Mouse (Mus musculus) limb, embryonic 14.5 days (tissue): ENCODE measurements around the gene Wnt3. TPM values are rescaled to one million over a fixed set of nuclear protein-coding genes. Genes with fewer than 3 reads are reported as not detected.

Experiments used
- ATAC-seq: fragments of 200-750 bp; cut with Nextera tagmentation; 2 replicates; pipeline ENCODE4 v1.8.0; 2017; ENCODE audit warnings: low read depth, moderate number of reproducible peaks, moderate TSS enrichment; ENCODE audit not compliant: low FRiP score
- DNase-seq: peaks from one replicate; pipeline ENCODE4 v3.0.0-alpha.2; 2015; ENCODE audit warnings: low spot score
- H3K27ac ChIP-seq: fragments of 300-500 bp; sonication (generic); replicated peaks from 2 replicates; pipeline ENCODE4 v1.5.1; 2014; ENCODE audit warnings: low read depth, mild to moderate bottlenecking, low read length, moderate library complexity, mixed read lengths
- H3K27me3 ChIP-seq: fragments of 300-500 bp; sonication (generic); 2 replicates; pipeline ENCODE4 v1.6.1; 2014; ENCODE audit warnings: low read length, mixed read lengths; ENCODE audit not compliant: control insufficient read depth, insufficient read depth
- H3K36me3 ChIP-seq: fragments of 300-500 bp; sonication (generic); 2 replicates; pipeline ENCODE4 v1.6.1; 2014; ENCODE audit warnings: mild to moderate bottlenecking, low read length, moderate library complexity, mixed read lengths; ENCODE audit not compliant: control insufficient read depth, insufficient read depth
- H3K4me1 ChIP-seq: fragments of 300-500 bp; sonication (generic); 2 replicates; pipeline ENCODE4 v1.6.1; 2014; ENCODE audit warnings: antibody characterized with exemption, low read length, mixed read lengths; ENCODE audit not compliant: control insufficient read depth, insufficient read depth
- H3K4me2 ChIP-seq: fragments of 300-500 bp; sonication (generic); replicated peaks from 2 replicates; pipeline ENCODE4 v1.6.1; 2014; ENCODE audit warnings: low read depth, mild to moderate bottlenecking, low read length, moderate library complexity; ENCODE audit not compliant: severe bottlenecking
- H3K4me3 ChIP-seq: fragments of 300-500 bp; sonication (generic); replicated peaks from 2 replicates; pipeline ENCODE4 v1.5.1; 2014; ENCODE audit warnings: low read length
- H3K9ac ChIP-seq: fragments of 300-500 bp; sonication (generic); 2 replicates; pipeline ENCODE4 v1.6.1; 2014; ENCODE audit warnings: mild to moderate bottlenecking, low read depth, low read length, moderate library complexity; ENCODE audit not compliant: severe bottlenecking
- H3K9me3 ChIP-seq: fragments of 300-500 bp; sonication (generic); 2 replicates; pipeline ENCODE4 v1.6.1; 2016; ENCODE audit warnings: low read length; ENCODE audit not compliant: control insufficient read depth
- POLR2A ChIP-seq: fragments of 200-500 bp; IDR thresholded peaks from 2 replicates; pipeline ENCODE4 v1.8.0; 2012; ENCODE audit warnings: inconsistent platforms, mild to moderate bottlenecking, moderate library complexity, borderline replicate concordance; ENCODE audit not compliant: insufficient read depth, insufficient read length; ENCODE audit errors: extremely low read depth
- WGBS: fragments of 180-500 bp; shearing (Covaris S2); extraction: QIAGEN DNeasy Blood & Tissue Kit; methylation state at CpG from one replicate; pipeline ENCODE4 v1.1.7; 2014; 5-methylcytosine and 5-hydroxymethylcytosine counted together
- polyA plus RNA-seq, 2 experiments: library from polyadenylated mRNA; depleted of rRNA in 1 of 2; stranded (reverse) in 1 of 2; unstranded in 1 of 2; fragments of >200 nt; fragmentation: Nextera tagmentation in 1 of 2; extraction: Ambion mirVana in 1 of 2; gene quantifications; 2 replicates each; pipeline versions ENCODE4 v1.2.1 to v1.2.3; 2012 to 2014

Wnt3 gene
- polyA plus RNA-seq, 2 experiments: 11.9 to 19.1 TPM

- Histone ChIP-seq H3K27ac (no peak overlapping the region), H3K36me3 (no peaks in the 10 kb centered on the region), H3K27me3 (peaks cover 77% of the 10 kb centered on the region), H3K4me3 (peak overlapping the region; percentile 32), H3K9ac (peak overlapping the region; percentile 36), H3K9me3 (no peaks in the 10 kb centered on the region), H3K4me1 (0 out of 2 replicates have a peak, but pooled peaks cover 3% of the 10 kb centered on the region), H3K4me2 (peak overlapping the region; percentile 52)
- 2% methylated on average over 19 of the region's 19 CpGs for WGBS
- DNase-seq (no peak), ATAC-seq (no peak)
- no peak for TF ChIP-seq POLR2A
Observed at GRCm38 (mm10) chr11:103774228-103774530, 229 bp downstream of the Wnt3 start.

GRCm38 (mm10) chr11:103780152-103780551, 6.2 kb downstream of the Wnt3 start:
- H3K4me2 ChIP-seq: no peak overlapping the region
- no peak overlapping the region for H3K4me3 ChIP-seq
- H3K27me3 ChIP-seq: peaks cover 21% of the 10 kb centered on the region
- WGBS: 23% methylated on average over 9 of the region's 9 CpGs
- H3K9ac ChIP-seq: no peak overlapping the region
- H3K36me3 ChIP-seq: no peaks in the 10 kb centered on the region
- H3K27ac ChIP-seq: no peak overlapping the region
- no peak for ATAC-seq
- no peak for DNase-seq
- no peaks in the 10 kb centered on the region for H3K9me3 ChIP-seq
- H3K4me1 ChIP-seq: no peaks in the 10 kb centered on the region
- no peak for TF ChIP-seq POLR2A

- no peak overlapping the region for H3K27ac ChIP-seq
- 71% methylated on average over 5 of the region's 5 CpGs for WGBS
- no peak overlapping the region for H3K9ac ChIP-seq
- H3K36me3 ChIP-seq: no peaks in the 10 kb centered on the region
- no peak overlapping the region for H3K4me2 ChIP-seq
- no peak for TF ChIP-seq POLR2A
- peaks cover 13% of the 10 kb centered on the region for H3K27me3 ChIP-seq
- no peaks in the 10 kb centered on the region for H3K9me3 ChIP-seq
- H3K4me1 ChIP-seq: no peaks in the 10 kb centered on the region
- no peak overlapping the region for H3K4me3 ChIP-seq
- DNase-seq (no peak), ATAC-seq (no peak)
Observed at GRCm38 (mm10) chr11:103789951-103790350, 16.0 kb downstream of the Wnt3 start.

- Histone ChIP-seq H3K36me3 (no peaks in the 10 kb centered on the region), H3K4me1 (no peaks in the 10 kb centered on the region), H3K4me3 (no peak overlapping the region), H3K9me3 (no peaks in the 10 kb centered on the region), H3K9ac (no peak overlapping the region), H3K27me3 (no peaks in the 10 kb centered on the region), H3K4me2 (no peak overlapping the region), H3K27ac (no peak overlapping the region)
- ATAC-seq (no peak), DNase-seq (no peak)
- WGBS: 69% methylated on average over 9 of the region's 9 CpGs
- no peak for TF ChIP-seq POLR2A
Observed at GRCm38 (mm10) chr11:103801128-103801527, 27.2 kb downstream of the Wnt3 start.

- no peak for TF ChIP-seq POLR2A
- Histone ChIP-seq H3K9me3 (no peaks in the 10 kb centered on the region), H3K27me3 (peaks cover 17% of the 10 kb centered on the region), H3K4me3 (no peak overlapping the region), H3K4me2 (no peak overlapping the region), H3K9ac (no peak overlapping the region), H3K4me1 (peaks cover 5% of the 10 kb centered on the region; the same call in 1 of the 2 replicates), H3K36me3 (no peaks in the 10 kb centered on the region), H3K27ac (no peak overlapping the region)
- ATAC-seq (no peak), DNase-seq (no peak)
- WGBS: 89% methylated on average over 11 of the region's 11 CpGs
Observed at GRCm38 (mm10) chr11:103804126-103804525, 30.2 kb downstream of the Wnt3 start.

GRCm38 (mm10) chr11:103804804-103805203, 30.9 kb downstream of the Wnt3 start:
- Histone ChIP-seq H3K9ac (no peak overlapping the region), H3K9me3 (no peaks in the 10 kb centered on the region), H3K4me2 (no peak overlapping the region), H3K27me3 (peaks cover 23% of the 10 kb centered on the region), H3K27ac (no peak overlapping the region), H3K4me1 (peaks cover 11% of the 10 kb centered on the region; the same call in 1 of the 2 replicates), H3K36me3 (no peaks in the 10 kb centered on the region), H3K4me3 (no peak overlapping the region)
- DNase-seq: no peak
- no peak for ATAC-seq
- WGBS: 68% methylated on average over 4 of the region's 4 CpGs
- TF ChIP-seq POLR2A: no peak
